Mouse (Mus musculus) thymus, adult 2 months (tissue): ENCODE data around the gene Pex10. TPM values are rescaled to one million over a fixed set of nuclear protein-coding genes. Genes with fewer than 3 reads are reported as not detected.

Source experiments
- DNase-seq: peaks from one replicate; pipeline ENCODE4 v3.0.0; 2021
- H3K27ac ChIP-seq: fragments of 200-500 bp; 2 replicates; pipeline ENCODE4 v1.5.1; 2012; ENCODE audit warnings: low read length, control low read depth; ENCODE audit not compliant: control insufficient read depth, insufficient read depth
- H3K27me3 ChIP-seq: fragments of 200-500 bp; 2 replicates; pipeline ENCODE4 v1.6.1; 2012; ENCODE audit warnings: mild to moderate bottlenecking, low read length, moderate library complexity, mixed read lengths; ENCODE audit not compliant: control insufficient read depth, insufficient read depth
- H3K36me3 ChIP-seq: fragments of 200-500 bp; 2 replicates; pipeline ENCODE4 v1.6.1; 2012; ENCODE audit warnings: mild to moderate bottlenecking, low read length, moderate library complexity; ENCODE audit not compliant: control insufficient read depth, insufficient read depth
- H3K4me1 ChIP-seq: fragments of 200-500 bp; replicated peaks from 2 replicates; pipeline ENCODE4 v1.6.1; 2012; ENCODE audit warnings: low read length; ENCODE audit not compliant: control insufficient read depth, insufficient read depth
- H3K4me3 ChIP-seq: fragments of 200-500 bp; 2 replicates; pipeline ENCODE4 v1.5.1; 2012; ENCODE audit warnings: mild to moderate bottlenecking, low read length, control low read depth, moderate library complexity; ENCODE audit not compliant: control insufficient read depth, insufficient read depth
- CTCF ChIP-seq: fragments of 200-500 bp; IDR thresholded peaks from 2 replicates; pipeline ENCODE4 v1.5.1; 2012; ENCODE audit warnings: mild to moderate bottlenecking, control low read depth, low read length, moderate library complexity, borderline replicate concordance; ENCODE audit not compliant: control insufficient read depth, poor library complexity, insufficient read depth; ENCODE audit errors: extremely low read depth
- POLR2A ChIP-seq: fragments of 200-500 bp; IDR thresholded peaks from 2 replicates; pipeline ENCODE4 v1.6.1; 2012; ENCODE audit warnings: mild to moderate bottlenecking, low read length, control low read depth, moderate library complexity; ENCODE audit not compliant: control insufficient read depth, poor library complexity, insufficient read depth; ENCODE audit errors: extremely low read depth
- WGBS: fragments of 180-500 bp; shearing (Covaris S2); methylation state at CpG from one replicate; pipeline ENCODE4 v1.1.7; 2018; 5-methylcytosine and 5-hydroxymethylcytosine counted together
- polyA plus RNA-seq: library from polyadenylated mRNA; depleted of rRNA; stranded (reverse); fragments of >200 nt; gene quantifications from 2 replicates; pipeline ENCODE4 v1.2.3, GENCODE M21; 2012

The Pex10 gene
- polyA plus RNA-seq, 1 experiment: 38.0 TPM

DNA sequence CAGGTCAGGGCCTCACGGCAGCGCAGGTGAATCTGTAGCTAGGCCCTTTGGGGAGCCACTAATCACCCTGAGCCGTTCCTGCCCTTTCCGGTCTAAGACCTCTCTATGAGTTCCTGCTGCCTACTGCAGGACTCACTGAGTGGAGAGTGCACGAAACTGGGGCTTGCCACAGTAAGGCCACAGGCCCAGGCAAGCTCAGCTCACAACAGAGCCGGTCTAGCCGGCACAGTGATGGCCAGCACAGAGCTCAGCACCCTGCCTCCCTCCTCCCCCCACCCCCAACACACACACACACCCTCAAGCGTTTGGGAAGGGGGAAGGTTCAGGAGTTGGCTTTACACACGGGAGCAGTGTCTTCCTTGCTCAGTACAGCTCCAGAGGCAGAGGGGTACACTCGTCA, 8.5 kb upstream of the Pex10 start:
- H3K4me3 ChIP-seq: no peak overlapping the region
- 56% methylated on average over 10 of the region's 10 CpGs for WGBS

GRCm38 (mm10) chr4:155063895-155064294, 2.9 kb upstream of the Pex10 start:
- no peak overlapping the region for H3K4me3 ChIP-seq
- no peaks in the 10 kb centered on the region for H3K27me3 ChIP-seq
- 80% methylated on average over 3 of the region's 3 CpGs for WGBS

More for the DNA sequence above, 8.5 kb upstream of the Pex10 start:
- no peak for DNase-seq
- H3K4me1 ChIP-seq: 0 out of 2 replicates have a peak, but pooled peaks cover 5% of the 10 kb centered on the region
- no peaks in the 10 kb centered on the region for H3K27me3 ChIP-seq
- no peaks in the 10 kb centered on the region for H3K36me3 ChIP-seq
- TF ChIP-seq POLR2A: no peak
- no peak for TF ChIP-seq CTCF
- H3K27ac ChIP-seq: no peak overlapping the region

DNA sequence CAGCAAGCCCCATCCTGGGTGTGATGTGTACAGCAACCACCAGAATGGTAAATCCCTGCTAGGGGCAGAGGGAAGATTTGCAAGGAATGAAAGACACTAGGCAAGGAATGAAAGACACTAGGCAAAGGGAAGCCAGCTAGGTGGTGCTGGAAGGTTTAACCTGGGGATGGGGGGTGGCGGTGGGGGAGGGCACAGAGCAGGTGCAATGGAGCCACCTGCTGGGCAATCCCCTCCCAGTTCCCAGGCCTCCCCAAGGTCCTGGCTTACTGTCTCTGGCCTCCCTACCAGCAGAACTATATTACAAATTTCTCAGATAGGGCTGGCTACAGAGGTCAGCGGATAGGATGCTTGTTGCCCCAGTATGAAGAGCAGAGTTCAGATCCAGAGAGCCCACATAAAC, 2.3 kb upstream of the Pex10 start:
- no peak overlapping the region for H3K4me3 ChIP-seq
- H3K4me1 ChIP-seq: peaks cover 14% of the 10 kb centered on the region
- no peak overlapping the region for H3K27ac ChIP-seq
- H3K36me3 ChIP-seq: no peaks in the 10 kb centered on the region
- no peak for DNase-seq
- TF ChIP-seq CTCF (no peak), POLR2A (no peak)
- no peaks in the 10 kb centered on the region for H3K27me3 ChIP-seq
- 100% methylated on average over 2 of the region's 2 CpGs for WGBS

More at GRCm38 (mm10) chr4:155063895-155064294, 2.9 kb upstream of the Pex10 start:
- no peak for DNase-seq
- H3K27ac ChIP-seq: no peak overlapping the region
- no peaks in the 10 kb centered on the region for H3K36me3 ChIP-seq
- TF ChIP-seq CTCF: 0 out of 2 replicates have a peak, but pooled peaks have one; percentile 14
- no peak for TF ChIP-seq POLR2A
- peaks cover 14% of the 10 kb centered on the region for H3K4me1 ChIP-seq

DNA sequence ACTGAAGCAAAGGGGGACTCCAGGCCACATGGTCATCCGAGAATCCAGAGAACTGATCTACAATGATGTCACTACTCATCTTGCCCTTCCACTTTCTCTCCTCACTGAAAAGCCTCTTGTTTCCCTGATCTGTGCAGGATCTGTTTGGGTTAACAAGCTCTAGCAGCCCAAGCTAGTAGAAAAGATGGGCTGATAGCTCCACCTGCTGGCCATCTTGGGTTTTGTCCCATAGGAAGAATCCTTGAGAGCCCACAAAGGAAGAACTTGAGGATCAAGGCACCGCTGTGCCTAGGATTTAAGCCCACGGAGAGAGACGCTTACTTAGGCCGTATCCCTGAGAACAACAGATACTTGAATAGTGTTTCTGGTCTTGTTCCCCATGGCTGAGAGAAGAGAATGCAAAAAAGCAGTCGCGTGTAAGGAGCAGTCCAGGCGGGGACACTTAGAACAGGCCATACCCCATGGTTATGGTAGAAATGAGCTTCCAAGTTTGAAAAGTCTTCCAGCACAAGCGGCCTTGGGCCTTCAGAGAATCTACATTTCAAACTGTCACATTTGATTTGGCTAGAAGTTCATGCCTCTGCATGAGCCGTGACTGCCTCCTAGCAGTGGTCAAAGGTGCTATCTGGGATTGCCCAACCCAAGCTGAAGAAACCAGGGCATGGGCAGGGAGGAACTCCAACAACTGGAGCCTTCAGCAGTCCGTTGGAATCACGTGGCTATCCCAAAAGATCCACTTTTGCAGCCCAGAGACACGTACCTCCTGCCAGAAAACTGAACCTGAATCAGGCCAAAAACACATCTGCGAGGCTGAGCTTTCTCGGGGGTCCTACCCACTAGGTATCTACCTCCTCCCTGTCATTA, 614 bp upstream of the Pex10 start:
- no peak for TF ChIP-seq CTCF
- no peak for TF ChIP-seq POLR2A
- 4% methylated on average over 15 of the region's 15 CpGs for WGBS
- peak; percentile 79 for DNase-seq

DNA sequence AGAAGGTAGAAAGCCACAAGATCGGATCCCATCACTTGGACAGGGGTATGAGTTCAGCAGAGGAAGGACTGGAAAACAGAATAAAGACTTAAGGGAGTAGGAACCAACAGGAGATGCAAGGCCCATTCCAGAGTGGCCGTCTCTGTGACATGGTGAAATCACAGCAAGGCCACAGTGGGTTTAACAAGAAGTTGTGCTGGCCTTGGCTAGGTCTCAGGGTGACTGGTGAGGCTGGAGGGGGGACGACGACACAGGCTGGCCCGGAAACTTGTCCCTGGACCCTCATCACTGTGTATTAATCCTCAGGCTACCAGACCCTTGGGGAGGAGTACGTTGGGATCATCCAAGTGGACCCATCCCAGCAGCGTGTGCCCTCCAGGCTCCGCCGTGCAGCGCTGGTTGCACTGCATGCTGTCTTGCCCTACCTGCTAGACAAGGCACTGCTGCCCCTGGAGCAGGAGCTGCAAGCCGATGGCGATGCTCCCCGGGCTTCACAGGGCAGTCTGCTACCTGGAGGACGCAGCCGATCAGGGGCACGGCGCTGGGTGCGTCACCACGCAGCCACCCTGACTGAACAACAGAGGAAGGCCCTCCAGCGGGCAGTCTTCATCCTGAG, 1.6 kb downstream of the Pex10 start:
- H3K4me1 ChIP-seq: peaks cover 14% of the 10 kb centered on the region
- 98% methylated on average over 20 of the region's 20 CpGs for WGBS

More for the DNA sequence above, 614 bp upstream of the Pex10 start:
- H3K27ac ChIP-seq: peak overlapping the region; percentile 0; the same call in 1 of the 2 replicates
- peaks cover 12% of the 10 kb centered on the region for H3K36me3 ChIP-seq
- peak overlapping the region; percentile 4; the same call in 1 of the 2 replicates for H3K4me3 ChIP-seq
- H3K4me1 ChIP-seq: peaks cover 14% of the 10 kb centered on the region
- H3K27me3 ChIP-seq: no peaks in the 10 kb centered on the region

GRCm38 (mm10) chr4:155069191-155069590, 2.4 kb downstream of the Pex10 start:
- Histone ChIP-seq H3K4me3 (no peak overlapping the region), H3K36me3 (peaks cover 37% of the 10 kb centered on the region), H3K27me3 (no peaks in the 10 kb centered on the region), H3K4me1 (peaks cover 14% of the 10 kb centered on the region), H3K27ac (no peak overlapping the region)
- DNase-seq: no peak
- TF ChIP-seq POLR2A (no peak), CTCF (no peak)
- 95% methylated on average over 6 of the region's 6 CpGs for WGBS

More for the DNA sequence above, 1.6 kb downstream of the Pex10 start:
- no peak for TF ChIP-seq CTCF
- no peak for TF ChIP-seq POLR2A
- H3K27ac ChIP-seq: no peak overlapping the region
- no peak overlapping the region for H3K4me3 ChIP-seq
- H3K36me3 ChIP-seq: peaks cover 30% of the 10 kb centered on the region
- DNase-seq: no peak
- H3K27me3 ChIP-seq: no peaks in the 10 kb centered on the region
